Mouse (Mus musculus) hindbrain, embryonic 16.5 days (tissue): ENCODE measurements around the gene Ptpre. TPM values are rescaled to one million over a fixed set of nuclear protein-coding genes. Genes with fewer than 3 reads are reported as not detected.

Source experiments
- ATAC-seq: fragments of 200-750 bp; cut with Nextera tagmentation; 2 replicates; pipeline ENCODE4 v1.8.0; 2017; ENCODE audit warnings: moderate TSS enrichment, moderate library complexity
- H3K27ac ChIP-seq: fragments of 300-500 bp; sonication (generic); 2 replicates; pipeline ENCODE4 v1.5.1; 2014; ENCODE audit warnings: low read depth, mild to moderate bottlenecking, control low read depth, low read length, moderate library complexity
- H3K27me3 ChIP-seq: fragments of 300-500 bp; sonication (generic); replicated peaks from 2 replicates; pipeline ENCODE4 v1.6.1; 2014; ENCODE audit warnings: low read length; ENCODE audit not compliant: control insufficient read depth, insufficient read depth
- H3K36me3 ChIP-seq: fragments of 300-500 bp; sonication (generic); 2 replicates; pipeline ENCODE4 v1.6.1; 2014; ENCODE audit warnings: mild to moderate bottlenecking, low read length, moderate library complexity, mixed read lengths; ENCODE audit not compliant: control insufficient read depth, insufficient read depth
- H3K4me1 ChIP-seq: fragments of 300-500 bp; sonication (generic); 2 replicates; pipeline ENCODE4 v1.6.1; 2014; ENCODE audit warnings: low read depth, low read length; ENCODE audit not compliant: control insufficient read depth, insufficient read depth
- H3K4me2 ChIP-seq: fragments of 300-500 bp; sonication (generic); 2 replicates; pipeline ENCODE4 v1.6.1; 2014; ENCODE audit warnings: mild to moderate bottlenecking, low read length, control low read depth, moderate library complexity
- H3K4me3 ChIP-seq: fragments of 300-500 bp; sonication (generic); 2 replicates; pipeline ENCODE4 v1.5.1; 2014; ENCODE audit warnings: mild to moderate bottlenecking, low read length, control low read depth, moderate library complexity
- H3K9ac ChIP-seq: fragments of 300-500 bp; sonication (generic); 2 replicates; pipeline ENCODE4 v1.6.1; 2014; ENCODE audit warnings: low read depth, mild to moderate bottlenecking, control low read depth, low read length, moderate library complexity
- H3K9me3 ChIP-seq: fragments of 300-500 bp; sonication (generic); 2 replicates; pipeline ENCODE4 v1.6.1; 2014; ENCODE audit warnings: mild to moderate bottlenecking, low read length, moderate library complexity; ENCODE audit not compliant: control insufficient read depth
- WGBS: fragments of 180-500 bp; shearing (Covaris S2); extraction: QIAGEN DNeasy Blood & Tissue Kit; methylation state at CpG from one replicate; pipeline ENCODE4 v1.1.7; 2014; 5-methylcytosine and 5-hydroxymethylcytosine counted together
- polyA plus RNA-seq: library from polyadenylated mRNA; unstranded; fragments of >200 nt; fragmentation: Nextera tagmentation; extraction: Ambion mirVana; gene quantifications from 2 replicates; pipeline ENCODE4 v1.2.1, GENCODE M21; 2015

The Ptpre gene
- polyA plus RNA-seq, 1 experiment from 2014 or later, result 8.1 TPM

DNA sequence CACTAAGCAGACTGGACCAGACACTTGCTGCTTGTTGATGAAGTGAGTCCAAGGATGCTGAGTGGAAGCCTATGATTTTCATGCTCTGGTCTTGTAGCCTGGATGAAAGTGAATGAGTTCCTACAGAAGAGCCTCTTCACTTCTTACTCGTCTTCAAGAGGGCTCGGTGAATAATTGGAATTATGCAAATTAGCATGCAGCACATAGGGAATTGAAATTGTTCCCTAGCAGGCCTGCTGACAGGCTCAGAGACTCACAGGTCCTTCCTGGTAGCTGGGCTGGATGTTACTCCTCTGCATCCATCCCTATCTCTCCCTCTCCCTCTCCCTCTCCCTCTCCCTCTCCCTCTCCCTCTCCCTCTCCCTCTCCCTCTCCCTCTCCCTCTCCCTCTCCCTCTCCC, 102.1 kb downstream of the Ptpre start:
- ATAC-seq, result no peak
- no peaks in the 10 kb centered on the region for H3K36me3 ChIP-seq
- peaks cover 15% of the 10 kb centered on the region for H3K4me1 ChIP-seq
- no peaks in the 10 kb centered on the region for H3K9me3 ChIP-seq
- H3K4me3 ChIP-seq, result no peak overlapping the region
- H3K9ac ChIP-seq, result no peak overlapping the region
- 15% methylated on average over 2 of the region's 2 CpGs for WGBS
- no peak overlapping the region for H3K4me2 ChIP-seq
- H3K27me3 ChIP-seq, result no peaks in the 10 kb centered on the region
- H3K27ac ChIP-seq, result no peak overlapping the region

DNA sequence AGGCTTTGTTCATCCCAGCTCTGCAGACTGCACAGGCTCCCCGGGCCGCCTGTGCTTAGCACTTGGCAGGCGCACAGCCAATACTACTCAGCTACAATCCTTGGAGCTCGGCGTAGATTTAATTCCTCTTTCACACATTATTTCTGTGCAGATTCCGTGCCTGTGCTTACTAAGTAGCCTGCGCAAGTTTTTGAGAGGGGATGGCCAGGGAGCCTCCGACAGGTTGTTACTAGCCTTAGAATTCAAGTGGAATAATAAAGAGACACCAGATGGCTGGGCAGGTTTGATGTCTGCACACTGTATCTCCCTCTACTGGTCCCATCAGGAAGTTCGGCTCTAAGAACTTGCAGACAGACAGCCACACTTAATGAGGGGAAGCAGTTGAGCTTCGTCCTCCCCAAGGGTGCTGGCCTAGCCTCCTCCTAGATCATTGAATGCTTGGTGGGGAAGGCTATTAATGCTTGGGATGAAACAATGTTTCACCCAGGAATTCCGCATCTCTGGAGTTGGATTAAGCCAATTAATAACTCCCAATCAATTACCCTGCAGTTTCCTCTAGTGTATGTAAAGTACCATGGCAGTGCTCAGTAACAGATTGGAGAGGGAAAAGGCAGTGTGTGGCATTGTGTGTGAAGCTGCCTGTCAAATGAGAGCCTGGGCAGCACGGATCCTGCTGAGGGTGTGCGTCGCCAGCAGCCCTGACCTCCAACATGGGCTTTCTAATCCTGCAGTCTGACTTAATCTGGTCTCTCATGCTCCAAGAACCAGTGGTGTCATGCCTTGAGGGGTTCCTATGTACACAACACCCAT, 104.6 kb downstream of the Ptpre start:
- Histone ChIP-seq H3K4me1 (peaks cover 12% of the 10 kb centered on the region), H3K27ac (peak overlapping the region; percentile 20; the same call in 1 of the 2 replicates), H3K9ac (no peak overlapping the region), H3K9me3 (no peaks in the 10 kb centered on the region), H3K4me3 (no peak overlapping the region), H3K36me3 (no peaks in the 10 kb centered on the region), H3K27me3 (no peaks in the 10 kb centered on the region), H3K4me2 (peak overlapping the region; percentile 45)
- 52% methylated on average over 14 of the region's 14 CpGs for WGBS
- ATAC-seq, result peak; percentile 80

DNA sequence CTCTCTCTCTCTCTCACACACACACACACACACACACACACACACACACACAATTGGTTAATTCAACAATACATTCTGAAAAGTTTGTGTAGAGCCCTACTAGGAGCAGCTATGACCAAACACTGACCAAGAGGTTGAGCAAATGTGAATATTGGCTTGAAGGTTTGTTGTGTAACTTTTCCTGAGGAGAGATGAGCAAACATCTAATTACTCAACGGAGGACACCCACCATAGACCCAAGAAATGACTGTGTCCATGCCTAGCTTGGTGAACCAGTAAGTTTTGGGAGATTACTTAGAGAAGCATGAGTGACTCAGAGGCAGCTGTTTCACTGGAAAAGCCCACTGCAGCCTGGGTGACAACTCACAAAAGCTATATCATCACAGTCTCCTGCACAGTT, 107.2 kb downstream of the Ptpre start:
- H3K27me3 ChIP-seq, result no peaks in the 10 kb centered on the region
- no peak overlapping the region for H3K4me3 ChIP-seq
- H3K4me1 ChIP-seq, result peaks cover 8% of the 10 kb centered on the region
- no peak overlapping the region for H3K27ac ChIP-seq
- no peaks in the 10 kb centered on the region; the same call in 1 of the 2 replicates for H3K9me3 ChIP-seq
- no peak overlapping the region for H3K4me2 ChIP-seq
- no peak overlapping the region for H3K9ac ChIP-seq
- WGBS, result 95% methylated on average over 1 of the region's 1 CpGs
- no peaks in the 10 kb centered on the region for H3K36me3 ChIP-seq
- ATAC-seq, result no peak

GRCm38 (mm10) chr7:135646976-135647375, 109.7 kb downstream of the Ptpre start:
- no peak overlapping the region for H3K4me3 ChIP-seq
- no peak overlapping the region for H3K9ac ChIP-seq
- H3K36me3 ChIP-seq, result no peaks in the 10 kb centered on the region
- 82% methylated on average over 6 of the region's 6 CpGs for WGBS
- ATAC-seq, result no peak
- no peak overlapping the region for H3K4me2 ChIP-seq
- H3K4me1 ChIP-seq, result no peaks in the 10 kb centered on the region; the same call in 1 of the 2 replicates
- H3K9me3 ChIP-seq, result no peaks in the 10 kb centered on the region; the same call in 1 of the 2 replicates
- no peaks in the 10 kb centered on the region for H3K27me3 ChIP-seq
- no peak overlapping the region for H3K27ac ChIP-seq

GRCm38 (mm10) chr7:135648821-135649220, 111.5 kb downstream of the Ptpre start:
- Histone ChIP-seq H3K4me2 (no peak overlapping the region), H3K9ac (no peak overlapping the region), H3K4me3 (no peak overlapping the region), H3K9me3 (no peaks in the 10 kb centered on the region; the same call in 1 of the 2 replicates), H3K27me3 (no peaks in the 10 kb centered on the region), H3K36me3 (no peaks in the 10 kb centered on the region), H3K27ac (no peak overlapping the region), H3K4me1 (no peaks in the 10 kb centered on the region)
- no peak for ATAC-seq
- 86% methylated on average over 8 of the region's 8 CpGs for WGBS

DNA sequence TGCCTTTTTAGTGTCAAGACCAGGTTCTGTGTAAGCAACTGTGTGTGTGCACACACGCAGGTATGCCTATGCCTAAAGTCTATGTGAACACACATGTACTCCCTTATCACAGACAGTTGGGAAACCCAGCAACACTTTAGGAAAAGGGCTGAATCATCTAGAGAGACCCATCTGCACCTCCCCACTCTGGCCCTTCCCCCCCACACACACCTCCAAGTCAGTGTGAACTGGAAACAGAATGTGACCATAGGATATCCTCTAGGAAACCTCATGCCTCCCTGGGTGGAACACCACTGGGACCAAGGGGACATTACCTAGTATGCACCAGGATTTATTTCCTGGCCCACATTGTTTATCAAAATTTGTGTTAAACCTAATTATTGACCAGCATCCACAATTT, 112.0 kb downstream of the Ptpre start:
- Histone ChIP-seq H3K9ac (no peak overlapping the region), H3K36me3 (no peaks in the 10 kb centered on the region), H3K4me3 (no peak overlapping the region), H3K27ac (no peak overlapping the region), H3K4me2 (no peak overlapping the region), H3K4me1 (no peaks in the 10 kb centered on the region), H3K27me3 (no peaks in the 10 kb centered on the region), H3K9me3 (no peaks in the 10 kb centered on the region; the same call in 1 of the 2 replicates)
- 100% methylated on average over 1 of the region's 1 CpGs for WGBS
- no peak for ATAC-seq

- Histone ChIP-seq H3K4me2 (no peak overlapping the region), H3K9ac (no peak overlapping the region), H3K36me3 (no peaks in the 10 kb centered on the region), H3K4me1 (no peaks in the 10 kb centered on the region), H3K4me3 (no peak overlapping the region), H3K27ac (no peak overlapping the region), H3K27me3 (no peaks in the 10 kb centered on the region), H3K9me3 (no peaks in the 10 kb centered on the region; the same call in 1 of the 2 replicates)
- WGBS, result 96% methylated on average over 5 of the region's 5 CpGs
- no peak for ATAC-seq
Observed at GRCm38 (mm10) chr7:135650061-135650460, 112.8 kb downstream of the Ptpre start.

GRCm38 (mm10) chr7:135651831-135652511, 114.7 kb downstream of the Ptpre start:
- H3K9me3 ChIP-seq, result no peaks in the 10 kb centered on the region; the same call in 1 of the 2 replicates
- no peak overlapping the region for H3K4me3 ChIP-seq
- H3K36me3 ChIP-seq, result no peaks in the 10 kb centered on the region
- no peak for ATAC-seq
- H3K27ac ChIP-seq, result no peak overlapping the region
- H3K4me2 ChIP-seq, result peak overlapping the region; percentile 17; the same call in 1 of the 2 replicates
- 66% methylated on average over 18 of the region's 18 CpGs for WGBS
- H3K9ac ChIP-seq, result no peak overlapping the region
- no peaks in the 10 kb centered on the region for H3K27me3 ChIP-seq
- H3K4me1 ChIP-seq, result no peaks in the 10 kb centered on the region

GRCm38 (mm10) chr7:135652781-135653180, 115.5 kb downstream of the Ptpre start:
- no peaks in the 10 kb centered on the region for H3K36me3 ChIP-seq
- 53% methylated on average over 11 of the region's 11 CpGs for WGBS
- H3K9me3 ChIP-seq, result no peaks in the 10 kb centered on the region; the same call in 1 of the 2 replicates
- no peaks in the 10 kb centered on the region for H3K4me1 ChIP-seq
- no peak for ATAC-seq
- H3K9ac ChIP-seq, result no peak overlapping the region
- H3K4me2 ChIP-seq, result no peak overlapping the region
- no peak overlapping the region for H3K27ac ChIP-seq
- H3K4me3 ChIP-seq, result no peak overlapping the region
- H3K27me3 ChIP-seq, result no peaks in the 10 kb centered on the region
